Mouse (Mus musculus): ENCODE results near the gene Yrdc.
A peak's percentile ranks its signal among the peaks of the same experiment; 100 is the strongest.

The Yrdc gene

DNA sequence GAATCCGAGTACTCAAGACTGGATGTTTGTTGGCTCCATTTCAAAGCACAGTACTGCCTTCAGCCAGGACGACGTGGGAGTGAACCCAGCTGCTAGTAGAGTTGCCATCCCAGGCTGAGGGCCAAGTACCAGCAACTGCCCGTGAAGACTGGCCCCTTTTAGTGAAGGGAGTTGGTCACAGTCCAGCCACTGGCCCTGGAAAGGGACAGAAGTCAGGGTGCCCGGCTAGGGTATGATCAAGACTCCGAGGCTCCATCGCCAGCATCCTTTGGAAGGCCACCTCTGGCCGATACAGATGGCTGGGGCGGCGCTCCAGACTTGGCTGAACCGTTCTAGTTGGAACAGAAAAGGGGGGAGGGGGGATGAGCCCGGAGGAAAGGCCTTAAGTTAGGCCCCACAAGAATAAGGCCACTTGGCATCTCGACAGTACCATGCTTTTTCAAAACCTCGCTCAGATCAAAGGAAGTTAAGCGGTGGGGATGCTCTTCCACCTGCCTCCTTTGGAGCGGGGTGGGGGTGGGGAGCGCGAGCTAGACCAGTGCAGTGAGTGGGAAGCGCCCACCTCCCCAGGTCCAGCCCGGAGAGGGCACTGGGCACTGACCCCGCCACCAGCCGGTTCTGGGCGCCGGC is 733 bp upstream of the Yrdc start:
- peak; percentile 49 for DNase-seq (ENCODE audit: extremely low spot score, low spot score)

GRCm38 (mm10) chr4:124850933-124851658 is 617 bp downstream of the Yrdc start, which contains the start of gene 1110065P20Rik:
1110065P20Rik (minus strand) TSS chr4:124851196.
- peak; percentile 56 for DNase-seq (ENCODE audit: extremely low spot score, low spot score)

DNA sequence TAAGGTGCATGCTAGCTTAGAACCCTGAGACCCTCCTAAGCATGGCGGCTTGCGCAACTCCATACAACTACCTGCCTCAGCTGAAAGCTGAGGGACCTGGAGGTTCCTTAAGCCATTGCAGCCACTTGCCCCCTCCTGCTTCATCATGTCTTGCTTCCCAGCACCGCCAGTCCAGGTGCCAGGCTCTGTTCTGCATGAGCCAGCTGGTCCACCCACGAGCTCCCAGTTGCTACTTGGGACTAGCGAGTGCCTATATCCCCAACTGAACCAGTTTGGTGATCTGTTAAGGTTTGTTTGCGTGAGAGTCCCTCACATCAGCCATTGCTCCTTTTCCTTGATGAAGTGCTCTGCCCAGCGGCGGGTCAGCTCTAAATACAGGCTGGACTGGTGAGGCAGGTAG is 5.8 kb downstream of the Yrdc start:
- no peak for DNase-seq (ENCODE audit: extremely low spot score, low spot score)

DNA sequence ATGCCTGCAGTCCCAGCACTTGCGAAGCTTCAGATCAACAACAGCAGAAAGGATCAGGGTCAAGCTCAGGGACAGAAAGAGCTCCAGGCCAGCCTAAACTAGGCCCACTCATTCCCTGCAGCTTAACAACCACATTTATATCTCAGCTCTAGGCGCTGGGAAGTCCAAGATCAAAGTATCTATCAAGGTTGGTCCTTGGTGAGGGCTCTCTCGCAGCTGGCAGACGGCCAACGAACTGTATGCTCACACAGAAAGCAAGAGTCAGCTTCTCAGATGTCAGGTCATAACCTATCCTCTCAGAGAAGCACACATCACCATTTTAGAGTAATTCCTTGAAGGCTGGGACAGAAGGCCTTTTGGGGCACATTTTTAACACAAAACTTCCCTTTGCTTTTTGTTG is 7.9 kb downstream of the Yrdc start:
- no peak for DNase-seq (ENCODE audit: extremely low spot score, low spot score)

- peak; percentile 83 for DNase-seq (ENCODE audit: extremely low spot score, low spot score)
Observed at GRCm38 (mm10) chr4:124860446-124860845, 10.0 kb downstream of the Yrdc start.

GRCm38 (mm10) chr4:124861283-124862188 is 11.1 kb downstream of the Yrdc start, which contains the start of gene Maneal:
Maneal (minus strand) TSS chr4:124862171.
- DNase-seq (ENCODE audit: extremely low spot score, low spot score), result peak; percentile 31

DNA sequence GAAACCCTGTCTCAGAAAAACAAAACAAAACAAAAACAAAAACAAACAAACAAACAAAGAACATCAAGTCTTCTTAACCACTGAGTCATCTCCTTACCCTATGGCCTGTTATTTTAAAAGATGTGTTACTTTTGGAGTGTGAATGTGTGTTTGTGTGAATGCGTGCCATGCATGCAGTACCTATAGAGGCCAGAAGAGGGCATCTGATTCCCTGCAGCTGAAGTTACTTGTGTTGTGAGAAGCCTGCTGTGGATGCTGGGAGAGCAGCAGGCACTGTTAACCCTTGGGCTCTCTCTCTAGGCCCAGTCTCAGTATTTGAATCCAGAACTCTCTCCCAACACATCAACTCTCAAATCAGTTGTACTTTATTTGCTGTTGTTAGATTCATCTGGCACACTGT is 22.2 kb downstream of the Yrdc start:
- no peak for DNase-seq (ENCODE audit: extremely low spot score, low spot score)

- no peak for DNase-seq (ENCODE audit: extremely low spot score, low spot score)
Observed at GRCm38 (mm10) chr4:124880599-124880998, 30.1 kb downstream of the Yrdc start, which contains the start of gene Epha10. Epha10 (plus strand) TSS chr4:124880899.

DNA sequence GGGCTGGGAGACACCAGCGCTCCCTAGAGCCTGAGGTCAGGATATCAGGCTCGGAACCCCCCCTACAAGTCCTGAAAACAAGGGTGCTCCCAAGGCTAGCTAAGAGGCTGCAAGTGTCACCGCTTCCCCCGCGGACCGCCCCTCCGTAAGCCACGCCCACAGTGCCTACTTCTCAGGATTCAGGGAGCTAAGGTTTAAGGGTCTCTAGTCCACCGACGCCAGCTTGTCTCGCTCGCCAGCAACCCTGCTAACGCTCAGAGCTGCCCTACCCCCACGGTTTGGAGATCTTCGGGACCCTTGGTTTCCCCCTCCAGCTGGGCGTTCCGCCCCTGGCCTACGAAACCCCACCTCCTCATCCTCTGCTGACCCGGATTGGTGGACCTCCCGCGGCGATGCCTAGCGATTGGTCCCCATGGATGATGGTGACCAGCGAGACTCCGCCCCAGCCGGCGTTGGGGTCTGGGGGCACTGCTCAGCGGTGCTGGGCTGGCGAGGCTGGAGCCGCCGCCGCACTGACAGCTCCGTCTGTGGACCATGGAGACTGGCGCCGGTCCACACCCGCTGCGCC is 30.9 kb downstream of the Yrdc start:
- peak; percentile 88 for DNase-seq (ENCODE audit: extremely low spot score, low spot score)

- peak; percentile 58 for DNase-seq (ENCODE audit: extremely low spot score, low spot score)
Observed at GRCm38 (mm10) chr4:124882151-124882729, 31.8 kb downstream of the Yrdc start.

DNA sequence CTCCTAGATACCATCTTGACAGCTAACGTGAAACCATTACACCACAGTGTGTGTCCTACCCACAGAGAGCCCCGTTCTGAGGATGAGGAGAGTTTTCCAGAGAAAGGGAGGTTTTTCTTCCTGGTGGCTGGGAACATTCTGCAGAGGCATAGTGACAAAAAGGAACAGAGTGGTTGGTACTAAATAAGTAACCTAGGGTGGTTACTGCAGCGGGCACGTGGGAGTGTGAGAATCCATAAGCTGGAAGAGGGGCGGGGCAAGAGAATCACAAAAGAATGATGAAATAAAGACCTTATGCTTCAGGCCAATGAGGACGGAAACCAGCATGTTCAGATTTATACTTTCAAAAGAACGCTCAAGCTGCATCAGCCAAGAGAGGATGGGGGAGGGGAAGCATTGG is 38.2 kb downstream of the Yrdc start:
- DNase-seq (ENCODE audit: extremely low spot score, low spot score), result no peak

- no peak for DNase-seq (ENCODE audit: extremely low spot score, low spot score)
Observed at GRCm38 (mm10) chr4:124889935-124890334, 39.5 kb downstream of the Yrdc start.

GRCm38 (mm10) chr4:124890831-124891230 is 40.4 kb downstream of the Yrdc start:
- no peak for DNase-seq (ENCODE audit: extremely low spot score, low spot score)

GRCm38 (mm10) chr4:124893769-124894168 is 43.3 kb downstream of the Yrdc start:
- DNase-seq (ENCODE audit: extremely low spot score, low spot score), result no peak

GRCm38 (mm10) chr4:124894508-124895428 is 44.3 kb downstream of the Yrdc start:
- DNase-seq (ENCODE audit: extremely low spot score, low spot score), result peak; percentile 42

- no peak for DNase-seq (ENCODE audit: extremely low spot score, low spot score)
Observed at GRCm38 (mm10) chr4:124898428-124898827, 47.9 kb downstream of the Yrdc start.

GRCm38 (mm10) chr4:124899906-124900305 is 49.4 kb downstream of the Yrdc start:
- DNase-seq (ENCODE audit: extremely low spot score, low spot score), result no peak
